Mouse (Mus musculus): Measurements from ENCODE around the gene Atp12a. TPM values are rescaled to one million over a fixed set of nuclear protein-coding genes. Genes with fewer than 3 reads are reported as not detected.

Atp12a gene
- polyA plus RNA-seq, 1 experiment: not detected

Other genes with a start within 250 kb of the Atp12a start
- not detected in 2 replicates for gene Gzme, start 244.4 kb upstream of the Atp12a start, polyA plus RNA-seq (2012; ENCODE audit: insufficient read depth, insufficient read length, missing spikeins)
- gene Gzmd, start 232.5 kb upstream of the Atp12a start, polyA plus RNA-seq (2012; ENCODE audit: insufficient read depth, insufficient read length, missing spikeins): not detected in 2 replicates
- not detected in 2 replicates for gene Gzmg, start 205.5 kb upstream of the Atp12a start, polyA plus RNA-seq (2012; ENCODE audit: insufficient read depth, insufficient read length, missing spikeins)
- gene Gzmn, start 190.5 kb upstream of the Atp12a start, polyA plus RNA-seq (2012; ENCODE audit: insufficient read depth, insufficient read length, missing spikeins): not detected in 2 replicates
- gene Gzmf, start 153.7 kb upstream of the Atp12a start, polyA plus RNA-seq (2012; ENCODE audit: insufficient read depth, insufficient read length, missing spikeins): not detected in 2 replicates
- gene Gzmc, start 130.4 kb upstream of the Atp12a start, polyA plus RNA-seq (2012; ENCODE audit: insufficient read depth, insufficient read length, missing spikeins): not detected in 2 replicates
- gene Gzmb, start 102.8 kb upstream of the Atp12a start, polyA plus RNA-seq (2012; ENCODE audit: insufficient read depth, insufficient read length, missing spikeins): not detected in 2 replicates
- gene Rnf17, start 37.5 kb downstream of the Atp12a start, polyA plus RNA-seq (2012; ENCODE audit: insufficient read depth, insufficient read length, missing spikeins): not detected in 2 replicates
- gene Cenpj, start 210.4 kb downstream of the Atp12a start, polyA plus RNA-seq (2012; ENCODE audit: insufficient read depth, insufficient read length, missing spikeins): 3.2 and 9.7 TPM in 2 replicates
- 8.8 and 10.9 TPM in 2 replicates for gene Parp4, start 210.6 kb downstream of the Atp12a start, polyA plus RNA-seq (2012; ENCODE audit: insufficient read depth, insufficient read length, missing spikeins)